Mouse (Mus musculus) layer of hippocampus, postnatal 10 days (tissue): Measurements from ENCODE around the gene Lonp2. TPM values are rescaled to one million over a fixed set of nuclear protein-coding genes. Genes with fewer than 3 reads are reported as not detected.

Experiments used
- DNase-seq, 2 experiments: peaks; one replicate each; pipeline ENCODE4 v3.0.0; 2021; ENCODE audit warnings: low spot score in 2 of 2
- total RNA-seq, 2 experiments: library from RNA; stranded (reverse); gene quantifications; 2 replicates each; pipeline ENCODE4 v1.2.3; 2021

Lonp2 gene
- total RNA-seq, 2 experiments from 2014 or later: 61.6 to 61.8 TPM

- no peak for DNase-seq
These were observed 82.9 kb downstream of the Lonp2 start for GRCm38 (mm10) chr8:86706756-86707155.

DNA sequence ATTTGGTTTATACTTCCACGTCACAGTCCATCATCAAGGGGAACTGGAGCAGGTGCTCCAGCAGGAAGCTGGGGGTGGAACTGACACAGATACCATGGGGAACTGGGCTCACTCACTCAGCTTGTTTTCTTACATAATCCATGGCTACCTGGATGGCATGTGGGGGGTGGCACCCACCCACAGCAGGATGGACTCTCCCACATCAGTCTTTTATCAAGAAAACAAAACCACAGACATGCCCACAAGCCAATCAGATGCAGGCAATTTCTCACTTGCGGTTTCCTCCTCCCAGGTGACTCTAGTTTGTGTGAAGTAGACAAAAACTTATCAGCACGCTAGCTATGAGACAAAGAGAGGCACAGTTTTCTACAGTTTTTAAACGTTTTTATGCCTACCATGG, 84.0 kb downstream of the Lonp2 start:
- DNase-seq: no peak

- no peak for DNase-seq
These were observed 88.8 kb downstream of the Lonp2 start for GRCm38 (mm10) chr8:86712594-86712993.

- DNase-seq: peak; percentile 61 to 66
These were observed 89.8 kb downstream of the Lonp2 start for GRCm38 (mm10) chr8:86713407-86714188.

GRCm38 (mm10) chr8:86718332-86718994, 94.6 kb downstream of the Lonp2 start:
- no peak for DNase-seq

DNA sequence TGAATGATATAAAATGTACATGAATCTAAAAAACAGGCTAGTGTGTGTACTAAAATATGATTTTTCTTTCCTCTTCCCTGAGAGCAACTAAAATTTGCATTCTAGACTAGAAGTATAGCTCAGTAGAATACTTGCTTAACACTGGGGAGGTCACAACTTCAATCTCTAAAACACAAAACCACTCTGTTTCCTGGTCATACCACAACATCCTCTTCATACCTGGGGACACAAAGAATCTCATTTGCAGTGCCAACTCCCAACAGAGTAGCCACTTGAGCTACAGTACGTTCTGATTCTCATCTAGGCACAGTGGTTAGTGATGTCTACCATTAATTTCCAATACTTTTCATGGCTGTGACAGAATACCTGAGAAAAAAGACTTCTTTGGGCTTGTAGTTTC, 95.5 kb downstream of the Lonp2 start:
- no peak for DNase-seq

GRCm38 (mm10) chr8:86720756-86721459, 97.1 kb downstream of the Lonp2 start:
- no peak for DNase-seq

- DNase-seq: no peak
These were observed 97.6 kb downstream of the Lonp2 start for GRCm38 (mm10) chr8:86721490-86721889.

GRCm38 (mm10) chr8:86726959-86727358, 103.1 kb downstream of the Lonp2 start:
- no peak for DNase-seq

DNA sequence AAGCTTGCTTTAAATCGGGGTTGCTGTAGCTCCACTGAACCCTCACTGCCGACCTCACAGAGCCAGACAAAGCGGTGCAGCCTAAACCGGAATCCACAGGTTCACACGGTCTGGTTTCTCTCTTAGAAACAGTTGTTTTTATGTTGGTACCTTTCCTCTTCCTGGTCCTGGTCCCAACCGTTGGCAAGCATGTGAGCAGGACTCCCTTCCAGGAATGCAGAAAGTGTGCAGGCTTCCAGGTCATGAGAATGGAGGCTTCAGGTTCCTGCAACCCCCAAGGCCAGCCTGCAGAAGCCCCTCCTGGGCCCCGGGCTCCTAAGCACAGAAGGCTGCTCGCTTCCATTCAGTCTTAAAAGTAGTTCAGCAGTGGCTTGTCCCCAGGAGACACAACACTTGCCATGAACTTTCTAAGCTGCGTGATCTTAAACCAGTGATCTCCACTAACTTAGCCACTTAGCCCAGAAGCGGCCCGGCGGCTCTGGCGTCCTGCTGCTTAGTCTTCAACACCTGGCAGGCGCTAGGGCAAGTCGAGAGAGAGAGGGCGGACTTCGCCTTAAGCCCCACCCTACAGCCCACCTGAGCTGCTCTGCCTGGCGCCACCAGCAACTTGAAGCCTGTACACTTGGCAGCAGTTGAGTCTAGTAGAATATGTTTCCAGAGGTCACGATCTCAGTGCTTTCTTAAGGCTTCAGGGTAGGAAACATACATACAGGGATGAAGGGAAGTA, 104.5 kb downstream of the Lonp2 start:
- DNase-seq: no peak

DNA sequence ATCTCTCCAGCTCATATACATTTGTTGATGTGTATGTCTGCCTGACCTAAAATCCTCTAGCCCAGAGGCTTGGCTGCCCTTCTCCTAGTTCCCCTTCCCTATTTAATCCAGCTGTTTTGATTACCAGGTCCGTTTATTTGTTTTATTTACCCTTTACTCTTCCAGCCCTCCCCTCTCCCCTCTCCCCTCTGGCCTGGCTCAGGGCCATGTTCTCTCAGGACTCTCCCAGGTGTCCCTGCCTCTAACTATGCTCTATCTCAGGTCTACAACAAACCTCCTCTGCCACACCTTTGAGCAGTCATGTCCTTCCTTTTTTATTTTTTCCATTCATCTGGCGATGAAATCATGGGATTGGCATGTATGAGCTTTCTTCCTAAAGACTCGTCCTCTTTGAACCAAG, 106.5 kb downstream of the Lonp2 start:
- no peak for DNase-seq

DNA sequence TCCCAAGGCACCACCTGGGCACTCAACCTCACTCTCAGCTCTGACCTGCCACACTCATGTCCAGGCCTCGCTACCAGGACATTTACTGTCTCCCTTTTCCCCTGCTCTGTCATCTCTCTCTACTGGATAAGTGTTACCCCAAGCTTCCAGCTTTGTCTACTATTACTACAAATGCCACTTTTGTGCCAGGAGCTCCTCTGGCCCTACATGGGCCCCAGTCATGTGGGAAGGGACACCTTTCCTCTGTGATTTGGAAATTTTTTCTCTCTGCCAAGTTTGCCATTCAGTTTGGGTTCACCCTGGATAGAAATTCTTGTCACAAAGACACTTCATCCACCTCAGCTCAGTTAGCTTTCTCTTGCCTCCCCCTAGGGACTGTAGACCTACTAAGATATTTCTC, 107.0 kb downstream of the Lonp2 start:
- DNase-seq: no peak

DNA sequence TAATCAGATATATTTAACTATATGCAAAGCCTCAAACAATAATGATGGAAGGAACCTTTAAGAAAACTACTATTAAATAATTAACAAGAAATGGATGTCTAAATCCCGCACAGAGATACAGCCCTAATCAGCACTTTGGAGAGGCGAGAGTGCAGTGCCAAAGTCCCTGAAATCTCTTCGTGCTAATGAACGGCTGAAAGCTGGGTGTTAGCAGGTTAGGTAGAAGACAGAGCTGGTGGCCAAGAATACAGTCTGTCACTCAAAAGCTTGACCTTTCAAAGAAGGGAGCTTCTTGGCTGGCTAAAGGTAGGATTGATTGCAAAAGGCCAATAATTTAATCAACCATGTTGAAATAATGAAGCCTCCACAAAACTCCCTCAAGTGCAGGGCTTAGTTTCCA, 110.3 kb downstream of the Lonp2 start:
- DNase-seq: no peak

DNA sequence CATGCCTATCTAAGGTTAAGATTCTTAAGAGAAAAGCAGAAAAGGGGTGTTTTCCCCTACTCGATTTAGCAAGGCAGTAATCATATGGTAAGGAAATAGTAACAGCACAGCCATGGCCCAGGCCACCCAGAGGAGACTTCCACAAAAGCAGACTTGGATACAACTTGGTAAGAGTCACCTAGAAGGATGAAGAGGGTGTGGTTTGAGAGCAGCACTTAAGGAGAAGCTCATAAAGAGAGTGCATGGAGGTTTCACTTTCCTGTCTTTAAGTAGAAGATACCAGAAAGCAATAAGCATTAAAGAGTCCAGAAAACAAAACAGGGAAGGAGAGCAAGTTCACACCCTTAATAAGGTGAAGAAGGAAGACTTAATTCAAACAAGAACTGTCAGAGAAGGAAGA, 111.1 kb downstream of the Lonp2 start:
- no peak for DNase-seq

GRCm38 (mm10) chr8:86735446-86736111, 111.7 kb downstream of the Lonp2 start:
- no peak for DNase-seq

- DNase-seq: no peak
These were observed 117.1 kb downstream of the Lonp2 start for GRCm38 (mm10) chr8:86740899-86741298.

- DNase-seq: no peak
These were observed 117.8 kb downstream of the Lonp2 start for GRCm38 (mm10) chr8:86741627-86742026.

- DNase-seq: no peak
These were observed 118.9 kb downstream of the Lonp2 start for GRCm38 (mm10) chr8:86742605-86743345.

GRCm38 (mm10) chr8:86744313-86745220, 120.7 kb downstream of the Lonp2 start:
- DNase-seq: peak in 1 of 2 experiments; percentile 21
